Mouse (Mus musculus) left cerebral cortex, postnatal 36 days (tissue): ENCODE results near the gene Gm28539. TPM values are rescaled to one million over a fixed set of nuclear protein-coding genes. Genes with fewer than 3 reads are reported as not detected.

Experiments used
- DNase-seq, 2 experiments: peaks; one replicate each; pipeline ENCODE4 v3.0.0; 2021 to 2022; ENCODE audit warnings: low spot score in 2 of 2, mixed read lengths in 1 of 2
- intact Hi-C: fragments of 180-260 bp; cut with DNase I; formaldehyde crosslinking; loops from one replicate; pipeline ENCODE4 v1.15.1; 2025
- total RNA-seq, 2 experiments: library from RNA; stranded (reverse); gene quantifications; 2 replicates each; pipeline ENCODE4 v1.2.3; 2021

The Gm28539 gene
- total RNA-seq, result 1 to 10 TPM; 8.5 to 9.9 TPM

DNA sequence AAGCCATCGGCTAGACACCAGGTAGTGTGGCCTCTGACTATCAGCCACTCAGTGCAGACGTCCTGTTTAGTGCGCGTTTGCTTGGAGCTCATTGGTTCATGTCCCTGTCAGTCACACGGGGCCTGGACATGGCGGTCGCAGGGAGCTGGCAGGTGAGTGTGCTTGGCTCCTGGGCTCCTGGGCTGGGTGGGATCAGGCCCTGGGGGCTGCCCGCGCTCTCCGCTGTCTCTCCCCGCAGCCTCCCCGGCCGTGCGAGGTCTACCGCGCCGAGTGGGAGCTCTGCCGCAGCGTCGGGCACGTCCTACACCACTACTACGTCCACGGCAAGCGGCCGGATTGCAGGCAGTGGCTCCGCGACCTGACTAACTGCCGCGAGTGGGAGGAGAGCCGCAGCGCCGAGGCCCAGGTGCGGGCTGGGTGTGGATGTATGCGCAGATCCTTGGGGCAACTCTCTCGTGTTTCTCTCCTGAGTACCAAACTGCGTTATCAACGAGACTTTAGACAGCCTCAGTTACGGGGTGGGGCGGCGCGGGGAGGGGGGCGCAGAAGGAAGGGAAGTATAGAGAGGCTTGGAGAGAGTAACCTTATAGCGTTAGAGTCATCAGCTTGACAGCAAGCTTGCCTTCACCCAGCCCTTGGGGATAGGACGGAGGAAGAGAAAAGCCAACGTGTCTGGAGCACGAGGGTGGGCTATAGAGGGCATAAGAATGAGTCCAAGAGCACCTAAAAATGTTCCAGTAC, at the start of gene Gm28539, which contains the start of gene 2510002D24Rik:
TSS of gene Gm28539 (plus strand) at position 117 of the 741 bp plus-strand sequence.
TSS of gene 2510002D24Rik (plus strand) at position 111 of the 741 bp plus-strand sequence.
- DNase-seq, result peak; percentile 92 to 95
- intact Hi-C loops, result no loop called here

DNA sequence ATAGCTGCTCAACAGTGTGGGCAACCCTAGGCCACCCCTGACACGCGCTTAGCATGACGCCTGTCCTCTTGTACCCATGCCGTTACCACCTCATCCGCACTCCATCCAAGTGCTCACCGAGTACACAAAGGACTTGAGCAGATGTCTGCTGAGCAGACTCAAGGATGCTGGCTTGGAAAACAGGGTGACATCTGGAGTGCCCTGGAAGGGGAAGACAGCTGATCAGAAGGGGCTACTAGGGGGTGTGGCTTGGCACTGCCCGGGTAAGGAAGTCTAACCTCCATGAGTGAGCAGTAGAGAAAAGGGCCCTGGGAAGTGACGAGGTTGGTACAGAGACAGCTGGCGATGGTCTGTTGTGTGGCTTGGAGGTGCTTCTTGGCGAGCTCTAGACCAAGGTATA, 49.7 kb upstream of the Gm28539 start:
- intact Hi-C loops, result no loop called here
- no peak for DNase-seq

- no peak for DNase-seq
- intact Hi-C loops, result no loop called here
These were observed 47.6 kb upstream of the Gm28539 start for GRCm38 (mm10) chr16:18788627-18789406.

DNA sequence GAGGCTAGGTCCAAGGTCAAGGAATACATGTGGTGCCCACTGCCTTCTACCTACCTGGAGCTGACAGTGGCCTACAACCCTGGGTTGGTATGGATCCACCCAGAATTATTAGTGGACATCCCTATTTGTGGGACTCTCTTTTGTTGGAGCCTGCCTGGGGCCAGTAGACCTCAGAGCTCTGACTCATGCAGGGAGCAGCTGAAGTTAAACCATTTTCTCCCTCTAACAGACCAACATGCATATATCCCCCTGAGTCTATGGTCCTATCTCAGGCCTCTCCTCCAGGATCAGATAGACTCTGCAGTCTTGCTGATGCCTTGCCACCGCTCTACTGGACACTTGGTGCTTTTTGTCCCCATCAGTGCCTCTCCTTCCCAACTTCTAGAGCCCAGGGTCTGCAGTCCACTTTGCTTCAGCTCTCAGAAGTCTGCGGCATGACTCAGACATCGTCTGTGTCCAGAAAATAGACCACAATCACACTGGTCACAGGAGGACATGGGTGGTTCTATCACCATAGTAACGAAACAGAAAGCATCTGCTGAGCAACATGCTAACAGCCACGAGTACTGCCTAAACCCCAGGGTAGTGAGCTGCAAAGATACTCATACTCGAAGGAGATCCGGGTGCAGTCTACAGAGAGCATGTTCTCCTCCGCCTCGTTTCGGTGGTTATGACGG, 41.0 kb upstream of the Gm28539 start:
- DNase-seq, result peak; percentile 24 to 31
- intact Hi-C loops, result loop anchor here (5.0 kb wide), 1 partner anchor 168 kb away; the partner anchor contains the start of genes Gm49601 and Sept5

DNA sequence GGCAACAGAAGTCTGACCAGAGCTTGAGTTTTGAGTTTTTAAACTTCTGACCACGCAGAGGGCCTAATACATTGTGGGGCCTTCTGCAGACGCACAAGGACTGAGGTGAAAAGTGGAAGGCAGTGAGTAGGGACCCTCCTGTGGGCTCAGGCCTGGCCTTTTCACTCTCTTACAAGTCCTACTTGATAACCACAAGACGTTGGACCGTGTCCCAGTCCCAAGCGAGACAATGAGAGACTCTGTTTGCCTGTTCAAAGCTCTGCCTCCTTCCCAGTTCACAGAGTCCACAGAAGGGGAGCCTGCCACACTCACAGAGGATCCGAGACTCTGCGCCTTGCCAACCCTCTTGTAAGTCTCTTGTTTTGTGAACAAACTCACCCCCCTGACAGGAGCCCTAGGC, 39.7 kb upstream of the Gm28539 start:
- intact Hi-C loops, result loop anchor here (5.0 kb wide), 1 partner anchor 169 kb away; the partner anchor contains the start of genes Gm49601 and Sept5

DNA sequence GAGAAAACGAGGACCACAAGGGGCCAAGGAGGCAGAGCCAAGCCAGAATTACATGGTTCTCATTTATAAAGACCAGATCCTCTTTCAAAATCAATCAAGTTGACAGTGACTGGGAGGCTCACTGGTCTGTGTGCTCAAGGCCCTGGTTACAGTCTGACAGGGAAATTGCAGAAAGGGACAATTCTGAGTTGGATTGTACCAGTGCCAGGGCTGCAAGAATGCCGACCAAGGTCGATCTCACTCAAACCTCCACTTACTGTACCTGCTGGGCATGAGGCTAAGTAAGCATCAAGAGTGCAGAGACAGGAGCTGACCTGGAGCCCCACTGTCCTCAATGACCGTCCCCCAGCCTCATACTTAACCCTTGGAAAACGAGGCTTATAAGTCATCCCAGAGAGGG, 38.2 kb upstream of the Gm28539 start:
- DNase-seq, result no peak
- intact Hi-C loops, result loop anchor here (5.0 kb wide), 1 partner anchor 171 kb away; the partner anchor contains the start of genes Gm49601 and Sept5

More for the DNA sequence above, 39.7 kb upstream of the Gm28539 start:
- no peak for DNase-seq

DNA sequence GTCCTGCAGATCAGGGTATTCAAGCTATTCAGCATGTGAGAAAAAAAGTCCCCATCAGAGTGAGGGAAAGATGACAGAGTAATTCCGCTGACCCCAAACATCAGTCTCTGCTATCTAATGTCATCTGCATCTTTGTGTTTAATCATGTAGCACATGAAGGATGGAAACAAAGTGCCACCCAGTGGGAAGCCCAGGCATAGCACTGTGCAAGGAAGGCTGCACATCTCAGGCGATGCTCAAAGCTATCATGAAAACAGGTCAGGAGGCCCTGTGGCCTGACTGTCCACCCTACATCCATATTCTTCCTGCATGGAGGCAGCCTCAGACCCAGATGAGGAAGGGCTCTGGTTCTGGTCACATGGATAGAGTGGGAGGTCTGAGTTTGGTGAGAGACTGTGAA, 37.5 kb upstream of the Gm28539 start:
- intact Hi-C loops, result loop anchor here (1.0 to 5.0 kb wide), 2 partner anchors 103 to 172 kb away; partner anchors contain the start of genes Gm49601 and Sept5
- peak; percentile 60 to 64 for DNase-seq

- intact Hi-C loops, result no loop called here
- no peak for DNase-seq
These were observed 30.6 kb upstream of the Gm28539 start for GRCm38 (mm10) chr16:18805746-18806145.

DNA sequence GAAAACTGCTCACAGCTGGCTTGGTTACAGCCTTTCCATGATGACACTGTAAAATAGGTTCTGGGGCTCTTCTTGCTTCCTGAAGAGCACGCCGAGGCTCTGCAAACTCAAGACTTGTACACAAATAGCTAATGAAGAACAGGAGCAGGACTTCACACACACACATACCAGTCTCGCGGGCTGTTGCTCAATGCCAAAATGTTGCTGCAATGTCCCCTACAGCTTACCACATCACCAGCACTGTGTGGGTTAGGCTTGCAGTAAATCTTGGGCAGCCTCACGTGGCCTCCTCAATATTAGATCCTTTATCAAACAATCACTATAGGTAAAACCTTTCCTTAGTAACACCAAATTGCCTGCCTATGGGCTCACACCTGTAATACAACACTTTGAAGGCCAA, 27.4 kb upstream of the Gm28539 start:
- intact Hi-C loops, result no loop called here

GRCm38 (mm10) chr16:18811032-18811431, 25.4 kb upstream of the Gm28539 start:
- intact Hi-C loops, result no loop called here
- DNase-seq, result no peak

More for the DNA sequence above, 27.4 kb upstream of the Gm28539 start:
- no peak for DNase-seq

DNA sequence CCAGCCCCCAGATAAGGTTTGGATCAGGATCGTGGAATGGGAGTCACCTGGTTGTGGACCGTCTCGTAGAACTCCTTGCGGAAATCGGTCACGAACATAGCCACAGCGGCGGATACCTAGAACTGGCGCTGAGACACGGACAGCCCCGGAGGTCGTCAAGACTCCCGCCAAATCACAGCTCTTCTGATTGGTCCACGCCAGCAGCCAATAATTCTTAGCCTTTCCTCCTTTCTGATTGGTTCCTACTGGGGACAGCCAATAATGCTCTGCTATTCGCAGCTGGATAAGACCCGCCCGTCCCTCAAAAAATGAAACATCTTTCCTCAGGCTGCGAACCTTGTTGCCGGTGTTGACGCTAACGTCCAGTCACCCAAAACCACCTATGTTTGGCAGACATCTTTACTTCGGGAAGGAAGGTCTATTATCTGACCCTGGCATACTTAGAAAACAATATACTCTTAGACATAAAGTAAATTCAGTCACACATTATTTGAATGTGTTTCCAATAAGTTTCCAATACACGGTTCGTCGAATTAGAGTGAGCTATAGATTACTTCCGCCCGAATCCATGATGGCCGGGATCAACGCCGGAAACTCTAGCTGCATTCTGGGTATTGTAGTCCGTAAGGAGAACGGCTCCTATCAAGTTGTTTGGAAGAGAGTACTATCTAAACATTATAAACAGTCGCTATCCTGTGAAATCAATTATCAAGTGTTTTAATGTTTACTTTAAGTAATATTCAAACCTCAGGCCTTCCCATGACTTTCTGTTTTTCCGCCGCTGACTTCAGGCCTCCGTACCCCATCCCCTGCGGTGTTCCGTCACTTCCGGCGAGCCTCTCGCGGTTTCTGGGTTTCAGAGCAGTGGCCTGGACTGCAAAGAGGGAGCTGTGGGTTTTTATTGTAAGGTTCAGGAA, 24.7 kb upstream of the Gm28539 start, which contains the start of the genes Ufd1 and Cdc45:
TSS of gene Ufd1 (plus strand) at position 312 of the 917 bp plus-strand sequence.
TSS of gene Cdc45 (minus strand) at position 520 of the 917 bp plus-strand sequence.
- DNase-seq, result peak; percentile 83 to 85
- intact Hi-C loops, result loop anchor here (2.0 kb wide), 1 partner anchor 65 kb away; the partner anchor contains the start of genes Hira and Mrpl40

DNA sequence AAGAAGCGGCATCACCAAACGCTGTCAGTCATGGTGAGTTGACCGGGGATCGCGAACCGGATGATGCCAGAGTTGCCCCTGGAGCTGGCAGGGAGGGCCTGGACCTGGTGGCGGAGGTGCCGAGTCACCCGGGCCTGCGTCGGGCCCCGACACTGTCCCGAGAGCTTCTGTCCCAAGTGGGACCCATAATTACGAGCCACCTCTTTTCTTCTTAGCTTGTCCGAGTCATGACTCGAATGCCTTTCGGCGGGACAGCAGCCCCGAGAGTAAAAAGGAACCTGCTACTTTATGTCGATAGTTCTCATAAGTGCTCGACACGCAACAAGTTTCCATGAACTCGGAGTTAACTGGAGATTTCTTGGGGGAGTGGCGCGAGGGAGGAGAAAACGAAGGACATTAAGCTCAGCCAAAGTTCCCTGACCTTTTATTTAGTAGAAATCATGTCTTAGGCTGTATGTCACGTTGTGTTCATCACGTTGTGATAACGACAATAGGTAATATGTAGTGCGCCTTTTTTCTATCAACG, 23.9 kb upstream of the Gm28539 start:
- no peak for DNase-seq
- intact Hi-C loops, result loop anchor here (2.0 kb wide), 1 partner anchor 64 kb away; the partner anchor contains the start of genes Hira and Mrpl40

DNA sequence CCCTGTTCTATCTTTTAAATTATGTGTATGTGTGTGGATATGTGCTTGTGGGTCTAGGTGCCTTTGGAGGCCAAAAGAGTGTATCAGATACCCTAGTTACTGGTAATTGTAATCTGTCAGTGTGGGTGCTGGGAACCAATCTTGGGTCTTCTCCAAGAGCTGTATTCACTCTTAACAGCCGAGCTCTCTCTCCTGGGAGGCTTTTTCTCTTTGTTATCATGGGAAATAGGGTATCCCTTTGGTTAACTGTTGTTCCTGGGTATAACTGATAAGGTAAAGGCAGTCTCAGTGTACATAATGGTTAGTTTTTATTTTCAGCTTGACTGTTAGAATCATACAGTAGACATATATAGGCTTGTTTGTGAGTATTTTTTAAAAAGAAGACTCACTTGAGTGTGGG, 14.0 kb upstream of the Gm28539 start:
- intact Hi-C loops, result no loop called here
- DNase-seq, result no peak

DNA sequence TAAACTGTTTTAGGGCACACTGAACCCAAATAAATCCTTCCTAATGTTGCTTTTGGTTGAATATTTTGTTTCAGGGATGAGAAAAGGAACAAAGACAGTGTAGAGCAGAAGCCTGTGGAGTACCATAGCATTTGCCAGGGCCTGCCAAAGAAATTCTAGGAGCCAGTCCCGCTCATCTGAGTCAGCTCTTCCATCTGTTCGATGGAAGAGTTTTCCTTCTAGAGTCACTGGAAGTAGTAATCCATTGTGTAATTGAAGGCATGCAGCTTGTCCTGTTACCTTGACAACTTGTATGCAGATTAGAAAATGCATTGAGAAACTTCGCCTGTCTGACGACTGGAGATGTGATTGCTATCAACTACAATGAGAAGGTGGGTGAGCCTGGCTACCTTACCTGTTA, 13.5 kb upstream of the Gm28539 start:
- intact Hi-C loops, result no loop called here
- peak; percentile 11 to 21 for DNase-seq

GRCm38 (mm10) chr16:18828630-18829029, 7.8 kb upstream of the Gm28539 start:
- intact Hi-C loops, result no loop called here
- DNase-seq, result no peak

- no peak for DNase-seq
- intact Hi-C loops, result no loop called here
These were observed 7.3 kb upstream of the Gm28539 start for GRCm38 (mm10) chr16:18829102-18829501.

GRCm38 (mm10) chr16:18833486-18833885, 2.9 kb upstream of the Gm28539 start:
- no peak for DNase-seq

GRCm38 (mm10) chr16:18836073-18836467, 314 bp upstream of the Gm28539 start:
- DNase-seq, result no peak
- intact Hi-C loops, result no loop called here

More at GRCm38 (mm10) chr16:18833486-18833885, 2.9 kb upstream of the Gm28539 start:
- intact Hi-C loops, result no loop called here
